Mouse (Mus musculus): ENCODE results near the gene Fam206a. TPM values are rescaled to one million over a fixed set of nuclear protein-coding genes. Genes with fewer than 3 reads are reported as not detected.

Fam206a gene
- polyA plus RNA-seq, 1 experiment, result 12.6 TPM

- TF ChIP-seq CTCF (IDR thresholded peaks at IDR 0.05; ENCODE audit: extremely low read depth, insufficient read depth, low read length), result no peak
- no peak for TF ChIP-seq POLR2A (IDR thresholded peaks at IDR 0.05; ENCODE audit: extremely low read depth, insufficient read depth, low read length)
- no peaks in the 10 kb centered on the region for H3K4me1 ChIP-seq (ENCODE audit: control insufficient read depth, insufficient read depth, low read length)
- no peak overlapping the region for H3K27ac ChIP-seq (ENCODE audit: insufficient read depth, low read length)
- no peak overlapping the region for H3K4me3 ChIP-seq (ENCODE audit: insufficient read depth, low read length)
Measured at GRCm38 (mm10) chr4:56837661-56838060, 35.5 kb downstream of the Fam206a start.

DNA sequence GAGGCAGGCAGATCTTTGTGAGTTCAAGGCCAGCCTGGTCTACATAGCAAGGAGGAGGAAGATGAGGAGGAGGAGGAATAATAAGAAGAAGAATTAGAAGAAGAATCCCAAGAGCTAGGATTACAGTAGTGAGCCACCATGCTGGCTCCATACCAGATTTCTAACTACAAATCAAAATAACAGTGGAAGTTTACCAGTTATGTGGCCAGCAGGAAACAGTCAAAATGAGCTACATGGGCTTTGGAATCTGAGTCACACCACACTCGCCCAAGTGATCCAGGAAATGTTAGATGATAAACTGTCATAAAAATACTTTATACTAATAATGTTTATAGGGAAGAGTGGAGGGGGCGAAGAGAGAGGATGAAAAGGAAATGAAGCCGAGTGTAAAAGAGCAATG is 38.2 kb downstream of the Fam206a start:
- Histone ChIP-seq H3K27ac (ENCODE audit: insufficient read depth, low read length) (no peak overlapping the region), H3K4me3 (ENCODE audit: insufficient read depth, low read length) (no peak overlapping the region), H3K4me1 (ENCODE audit: control insufficient read depth, insufficient read depth, low read length) (no peaks in the 10 kb centered on the region)
- TF ChIP-seq CTCF (IDR thresholded peaks at IDR 0.05; ENCODE audit: extremely low read depth, insufficient read depth, low read length) (no peak), POLR2A (IDR thresholded peaks at IDR 0.05; ENCODE audit: extremely low read depth, insufficient read depth, low read length) (no peak)

DNA sequence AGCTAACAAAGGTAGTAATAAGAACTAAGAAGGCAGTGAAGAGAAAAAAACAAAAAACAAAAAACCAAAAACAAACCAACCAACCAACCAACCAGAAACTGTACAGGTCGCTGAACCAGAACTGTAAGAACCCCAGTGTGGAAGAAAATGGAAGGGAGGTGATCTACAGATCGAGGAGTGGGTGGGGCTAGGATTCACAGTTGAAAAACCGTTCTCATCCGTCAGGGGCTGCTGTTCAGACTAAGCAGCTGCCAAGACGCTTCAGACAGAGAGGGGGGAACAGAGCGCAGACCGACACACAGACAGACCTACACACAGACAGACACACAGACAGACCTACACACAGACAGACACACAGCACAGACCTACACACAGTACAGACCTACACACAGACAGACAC is 40.4 kb downstream of the Fam206a start:
- Histone ChIP-seq H3K4me1 (ENCODE audit: control insufficient read depth, insufficient read depth, low read length) (peaks cover 2% of the 10 kb centered on the region; the same call in 1 of the 2 replicates), H3K27ac (ENCODE audit: insufficient read depth, low read length) (no peak overlapping the region), H3K4me3 (ENCODE audit: insufficient read depth, low read length) (no peak overlapping the region)
- no peak for TF ChIP-seq POLR2A (IDR thresholded peaks at IDR 0.05; ENCODE audit: extremely low read depth, insufficient read depth, low read length)
- no peak for TF ChIP-seq CTCF (IDR thresholded peaks at IDR 0.05; ENCODE audit: extremely low read depth, insufficient read depth, low read length)

DNA sequence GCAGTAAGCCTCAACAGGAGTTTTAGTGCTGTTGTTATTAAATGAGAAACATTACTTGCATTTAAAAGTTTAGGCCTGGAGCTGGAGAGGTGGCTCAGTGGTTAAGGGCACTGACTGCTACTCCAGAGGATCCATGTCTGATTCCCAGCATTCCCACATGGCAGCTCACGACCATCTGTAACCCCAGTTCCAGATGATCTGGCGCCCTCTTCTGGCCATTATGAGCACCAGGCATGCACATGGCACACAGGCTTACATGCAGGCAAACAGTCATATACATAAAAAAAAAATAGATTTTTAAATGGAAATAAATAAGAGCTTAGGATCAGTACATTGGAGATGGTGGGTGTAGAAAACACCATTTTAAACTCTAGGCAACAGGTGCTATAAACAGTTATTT is 41.8 kb downstream of the Fam206a start:
- H3K4me3 ChIP-seq (ENCODE audit: insufficient read depth, low read length), result no peak overlapping the region
- H3K27ac ChIP-seq (ENCODE audit: insufficient read depth, low read length), result no peak overlapping the region
- H3K4me1 ChIP-seq (ENCODE audit: control insufficient read depth, insufficient read depth, low read length), result peaks cover 2% of the 10 kb centered on the region; the same call in 1 of the 2 replicates
- TF ChIP-seq CTCF (IDR thresholded peaks at IDR 0.05; ENCODE audit: extremely low read depth, insufficient read depth, low read length) (no peak), POLR2A (IDR thresholded peaks at IDR 0.05; ENCODE audit: extremely low read depth, insufficient read depth, low read length) (no peak)

GRCm38 (mm10) chr4:56844911-56845310 is 42.8 kb downstream of the Fam206a start:
- Histone ChIP-seq H3K4me3 (ENCODE audit: insufficient read depth, low read length) (no peak overlapping the region), H3K27ac (ENCODE audit: insufficient read depth, low read length) (no peak overlapping the region), H3K4me1 (ENCODE audit: control insufficient read depth, insufficient read depth, low read length) (peaks cover 2% of the 10 kb centered on the region; the same call in 1 of the 2 replicates)
- no peak for TF ChIP-seq CTCF (IDR thresholded peaks at IDR 0.05; ENCODE audit: extremely low read depth, insufficient read depth, low read length)
- TF ChIP-seq POLR2A (IDR thresholded peaks at IDR 0.05; ENCODE audit: extremely low read depth, insufficient read depth, low read length), result no peak

GRCm38 (mm10) chr4:56845896-56846533 is 43.9 kb downstream of the Fam206a start:
- Histone ChIP-seq H3K4me1 (ENCODE audit: control insufficient read depth, insufficient read depth, low read length) (peaks cover 2% of the 10 kb centered on the region; the same call in 1 of the 2 replicates), H3K4me3 (ENCODE audit: insufficient read depth, low read length) (no peak overlapping the region), H3K27ac (ENCODE audit: insufficient read depth, low read length) (no peak overlapping the region)
- TF ChIP-seq CTCF (IDR thresholded peaks at IDR 0.05; ENCODE audit: extremely low read depth, insufficient read depth, low read length) (no peak), POLR2A (IDR thresholded peaks at IDR 0.05; ENCODE audit: extremely low read depth, insufficient read depth, low read length) (no peak)

DNA sequence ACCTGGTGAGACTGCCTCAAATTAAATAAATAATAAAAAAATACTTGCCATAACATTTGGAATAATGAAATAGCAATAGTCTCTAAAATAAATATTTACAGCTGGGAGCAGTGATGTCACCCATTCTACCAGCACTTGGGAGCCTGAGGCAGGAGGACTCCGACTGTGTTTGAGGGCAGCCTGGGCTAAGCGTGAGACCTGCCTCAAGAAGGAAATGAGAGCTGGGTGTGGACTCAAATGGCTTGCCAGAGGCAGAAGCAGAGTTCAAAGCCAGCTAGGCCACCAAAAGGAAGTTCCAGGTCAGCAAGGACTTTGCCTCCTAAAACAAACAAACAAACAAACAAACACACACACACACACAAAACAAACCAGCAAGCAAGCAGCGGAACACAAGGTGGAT is 45.3 kb downstream of the Fam206a start:
- TF ChIP-seq POLR2A (IDR thresholded peaks at IDR 0.05; ENCODE audit: extremely low read depth, insufficient read depth, low read length) (no peak), CTCF (IDR thresholded peaks at IDR 0.05; ENCODE audit: extremely low read depth, insufficient read depth, low read length) (no peak)
- Histone ChIP-seq H3K4me1 (ENCODE audit: control insufficient read depth, insufficient read depth, low read length) (peaks cover 2% of the 10 kb centered on the region; the same call in 1 of the 2 replicates), H3K27ac (ENCODE audit: insufficient read depth, low read length) (no peak overlapping the region), H3K4me3 (ENCODE audit: insufficient read depth, low read length) (no peak overlapping the region)

- no peak for TF ChIP-seq CTCF (IDR thresholded peaks at IDR 0.05; ENCODE audit: extremely low read depth, insufficient read depth, low read length)
- TF ChIP-seq POLR2A (IDR thresholded peaks at IDR 0.05; ENCODE audit: extremely low read depth, insufficient read depth, low read length), result no peak
- Histone ChIP-seq H3K4me3 (ENCODE audit: insufficient read depth, low read length) (no peak overlapping the region), H3K4me1 (ENCODE audit: control insufficient read depth, insufficient read depth, low read length) (peaks cover 2% of the 10 kb centered on the region; the same call in 1 of the 2 replicates), H3K27ac (ENCODE audit: insufficient read depth, low read length) (no peak overlapping the region)
Measured at GRCm38 (mm10) chr4:56848044-56848443, 45.9 kb downstream of the Fam206a start.

DNA sequence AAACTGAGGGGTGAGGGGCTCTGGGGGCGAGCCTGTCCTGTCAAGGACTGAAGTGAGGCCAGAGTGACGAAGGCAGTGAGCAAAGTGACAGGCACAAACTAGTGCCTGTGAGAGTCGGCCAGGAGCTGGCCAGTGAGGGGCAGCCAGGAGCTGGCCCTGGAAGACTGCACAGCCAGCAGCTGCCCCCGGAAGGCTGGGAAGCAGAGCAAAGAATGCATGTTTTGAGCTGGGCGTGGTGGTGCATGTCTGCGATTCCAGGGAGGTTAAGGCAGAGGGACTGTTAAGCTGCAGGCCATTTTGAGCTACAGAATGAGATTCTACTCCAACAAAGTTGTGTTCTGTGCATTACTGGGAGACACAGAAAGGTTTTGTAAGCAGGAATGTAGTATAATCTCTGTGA is 48.6 kb downstream of the Fam206a start:
- H3K4me1 ChIP-seq (ENCODE audit: control insufficient read depth, insufficient read depth, low read length), result peaks cover 4% of the 10 kb centered on the region; the same call in 1 of the 2 replicates
- no peak overlapping the region for H3K4me3 ChIP-seq (ENCODE audit: insufficient read depth, low read length)
- TF ChIP-seq POLR2A (IDR thresholded peaks at IDR 0.05; ENCODE audit: extremely low read depth, insufficient read depth, low read length), result no peak
- no peak for TF ChIP-seq CTCF (IDR thresholded peaks at IDR 0.05; ENCODE audit: extremely low read depth, insufficient read depth, low read length)
- H3K27ac ChIP-seq (ENCODE audit: insufficient read depth, low read length), result no peak overlapping the region; the same call in 1 of the 2 replicates

- TF ChIP-seq POLR2A (IDR thresholded peaks at IDR 0.05; ENCODE audit: extremely low read depth, insufficient read depth, low read length), result no peak
- TF ChIP-seq CTCF (IDR thresholded peaks at IDR 0.05; ENCODE audit: extremely low read depth, insufficient read depth, low read length), result no peak
- H3K4me1 ChIP-seq (ENCODE audit: control insufficient read depth, insufficient read depth, low read length), result peaks cover 2% of the 10 kb centered on the region; the same call in 1 of the 2 replicates
- H3K4me3 ChIP-seq (ENCODE audit: insufficient read depth, low read length), result no peak overlapping the region
Measured at GRCm38 (mm10) chr4:56855935-56856334, 53.8 kb downstream of the Fam206a start.

More at GRCm38 (mm10) chr4:56855935-56856334, 53.8 kb downstream of the Fam206a start:
- no peak overlapping the region for H3K27ac ChIP-seq (ENCODE audit: insufficient read depth, low read length)
